Mouse (Mus musculus): ENCODE results near the gene Tprgl.

DNA sequence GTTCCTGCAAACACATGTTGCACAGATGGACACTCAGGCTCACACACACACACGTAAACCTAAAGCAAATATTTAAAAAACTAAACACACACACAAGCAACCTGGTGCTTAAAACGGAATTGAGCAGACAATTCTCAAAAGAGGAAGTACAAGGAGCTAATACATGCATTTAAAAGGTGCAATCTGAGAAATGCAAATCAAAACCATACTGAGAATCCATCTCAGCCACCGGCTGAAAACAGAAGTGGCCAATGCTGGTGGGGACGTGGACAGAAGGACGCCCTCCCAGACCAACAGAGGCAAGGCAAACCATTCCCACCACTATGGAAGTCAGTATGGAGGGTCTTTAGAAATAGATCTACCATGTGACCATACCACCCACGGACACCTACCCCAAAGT is 36.9 kb downstream of the Tprgl start:
- TF ChIP-seq CTCF (IDR thresholded peaks at IDR 0.05; ENCODE audit: borderline replicate concordance, insufficient read depth, low read depth, low read length) (no peak), POLR2A (IDR thresholded peaks at IDR 0.05; ENCODE audit: borderline replicate concordance, insufficient read depth, low read length) (no peak)
